Mouse (Mus musculus) neural tube, embryonic 11.5 days (tissue): ENCODE data around the gene Vav1. TPM values are rescaled to one million over a fixed set of nuclear protein-coding genes. Genes with fewer than 3 reads are reported as not detected.

Source experiments
- ATAC-seq: fragments of 200-750 bp; cut with Nextera tagmentation; 2 replicates; pipeline ENCODE4 v1.8.0; 2017; ENCODE audit warnings: moderate number of reproducible peaks, mild to moderate bottlenecking, moderate TSS enrichment, moderate library complexity; ENCODE audit not compliant: insufficient read depth, low FRiP score, low TSS enrichment
- DNase-seq: peaks from one replicate; pipeline ENCODE4 v3.0.0-alpha.2; 2015; ENCODE audit warnings: low spot score
- H3K27ac ChIP-seq: fragments of 300-500 bp; sonication (generic); 2 replicates; pipeline ENCODE4 v1.5.1; 2014; ENCODE audit warnings: low read depth, mild to moderate bottlenecking, low read length
- H3K27me3 ChIP-seq: fragments of 300-500 bp; sonication (generic); 2 replicates; pipeline ENCODE4 v1.6.1; 2014; ENCODE audit warnings: mild to moderate bottlenecking, low read length, mixed read lengths; ENCODE audit not compliant: control insufficient read depth, insufficient read depth
- H3K36me3 ChIP-seq: fragments of 300-500 bp; sonication (generic); 2 replicates; pipeline ENCODE4 v1.6.1; 2014; ENCODE audit warnings: mild to moderate bottlenecking, low read length, moderate library complexity, mixed read lengths; ENCODE audit not compliant: control insufficient read depth, insufficient read depth
- H3K4me1 ChIP-seq: fragments of 300-500 bp; sonication (generic); 2 replicates; pipeline ENCODE4 v1.6.1; 2014; ENCODE audit warnings: low read length, mixed read lengths; ENCODE audit not compliant: control insufficient read depth, insufficient read depth
- H3K4me2 ChIP-seq: fragments of 300-500 bp; sonication (generic); 2 replicates; pipeline ENCODE4 v1.6.1; 2014; ENCODE audit warnings: low read depth, mild to moderate bottlenecking, moderate library complexity
- H3K4me3 ChIP-seq: fragments of 300-500 bp; sonication (generic); 2 replicates; pipeline ENCODE4 v1.5.1; 2014; ENCODE audit warnings: low read depth, low read length
- H3K9ac ChIP-seq: fragments of 300-500 bp; sonication (generic); 2 replicates; pipeline ENCODE4 v1.6.1; 2014; ENCODE audit warnings: mild to moderate bottlenecking, low read length
- H3K9me3 ChIP-seq: fragments of 300-500 bp; sonication (generic); 2 replicates; pipeline ENCODE4 v1.6.1; 2016; ENCODE audit warnings: low read length; ENCODE audit not compliant: control insufficient read depth
- WGBS: fragments of 180-500 bp; shearing (Covaris S2); extraction: QIAGEN DNeasy Blood & Tissue Kit; methylation state at CpG from one replicate; pipeline ENCODE4 v1.1.7; 2014; 5-methylcytosine and 5-hydroxymethylcytosine counted together
- polyA plus RNA-seq: library from polyadenylated mRNA; unstranded; fragments of >200 nt; fragmentation: Nextera tagmentation; extraction: Ambion mirVana; gene quantifications from 2 replicates; pipeline ENCODE4 v1.2.1, GENCODE M21; 2014

The Vav1 gene
- polyA plus RNA-seq, 1 experiment from 2014 or later, result 1.9 TPM

DNA sequence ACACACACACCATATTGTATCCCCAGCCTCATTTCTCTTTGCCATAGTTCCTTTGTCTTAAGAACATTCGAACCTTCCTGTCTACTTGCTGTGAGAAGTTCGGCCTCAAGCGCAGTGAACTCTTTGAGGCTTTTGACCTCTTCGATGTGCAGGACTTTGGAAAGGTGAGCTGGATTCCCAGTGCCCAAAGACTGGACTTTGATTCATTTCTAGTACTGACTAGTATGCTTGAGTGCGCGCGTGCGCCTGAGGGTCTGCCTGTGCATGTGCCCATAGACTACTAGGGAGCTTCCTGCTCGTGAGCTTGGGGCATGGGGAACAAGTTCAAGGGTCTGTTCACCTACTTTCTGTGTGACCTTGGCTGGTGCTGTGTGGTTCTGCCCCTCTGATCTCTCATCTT lies 17.0 kb downstream of the Vav1 start:
- no peak overlapping the region for H3K4me2 ChIP-seq
- H3K27me3 ChIP-seq, result no peaks in the 10 kb centered on the region
- DNase-seq, result no peak
- WGBS, result 96% methylated on average over 9 of the region's 9 CpGs
- H3K36me3 ChIP-seq, result no peaks in the 10 kb centered on the region
- no peak overlapping the region for H3K9ac ChIP-seq
- H3K27ac ChIP-seq, result no peak overlapping the region
- H3K9me3 ChIP-seq, result no peaks in the 10 kb centered on the region
- ATAC-seq, result no peak
- H3K4me3 ChIP-seq, result no peak overlapping the region
- no peaks in the 10 kb centered on the region for H3K4me1 ChIP-seq

DNA sequence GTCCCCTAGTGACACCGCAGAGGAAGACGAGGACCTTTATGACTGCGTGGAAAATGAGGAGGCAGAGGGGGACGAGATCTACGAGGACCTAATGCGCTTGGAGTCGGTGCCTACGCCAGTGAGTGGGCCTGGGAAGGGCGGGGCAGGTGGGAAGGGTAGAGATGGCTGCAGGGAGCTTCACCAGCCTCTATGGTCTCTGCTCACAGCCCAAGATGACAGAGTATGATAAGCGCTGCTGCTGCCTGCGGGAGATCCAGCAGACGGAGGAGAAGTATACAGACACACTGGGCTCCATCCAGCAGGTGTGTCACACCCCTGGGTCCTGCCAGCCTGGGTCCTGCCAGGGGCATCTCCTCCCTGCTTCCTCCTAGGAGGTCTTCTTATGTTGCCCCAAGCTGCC lies 18.1 kb downstream of the Vav1 start:
- H3K27ac ChIP-seq, result no peak overlapping the region
- no peak overlapping the region for H3K9ac ChIP-seq
- H3K27me3 ChIP-seq, result no peaks in the 10 kb centered on the region
- 89% methylated on average over 12 of the region's 12 CpGs for WGBS
- H3K4me1 ChIP-seq, result no peaks in the 10 kb centered on the region
- no peaks in the 10 kb centered on the region for H3K9me3 ChIP-seq
- H3K4me2 ChIP-seq, result no peak overlapping the region
- ATAC-seq (no peak), DNase-seq (no peak)
- H3K36me3 ChIP-seq, result no peaks in the 10 kb centered on the region
- no peak overlapping the region for H3K4me3 ChIP-seq

DNA sequence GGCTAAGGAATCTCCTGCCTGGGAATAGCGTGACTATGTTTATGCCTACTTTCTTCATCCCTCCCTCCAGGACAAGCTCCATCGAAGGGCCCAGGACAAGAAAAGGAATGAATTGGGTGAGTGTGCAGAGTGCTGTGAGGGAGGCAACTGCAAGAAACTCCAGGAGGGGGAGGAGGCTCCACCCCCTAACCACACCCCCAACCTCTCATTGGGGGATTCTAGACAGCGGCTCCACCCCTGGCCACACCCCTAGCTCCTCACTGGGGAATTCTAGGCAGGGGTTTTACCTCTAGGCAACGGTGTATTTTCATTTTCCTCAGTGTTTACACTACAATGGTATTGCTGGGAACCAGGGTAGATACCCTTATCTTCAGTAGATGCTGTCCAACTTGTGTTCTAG lies 26.7 kb downstream of the Vav1 start:
- Histone ChIP-seq H3K4me2 (no peak overlapping the region), H3K27ac (no peak overlapping the region), H3K27me3 (no peaks in the 10 kb centered on the region), H3K9me3 (no peaks in the 10 kb centered on the region), H3K9ac (no peak overlapping the region), H3K36me3 (no peaks in the 10 kb centered on the region), H3K4me3 (no peak overlapping the region), H3K4me1 (no peaks in the 10 kb centered on the region)
- no peak for DNase-seq
- ATAC-seq, result no peak
- WGBS, result 68% methylated on average over 4 of the region's 4 CpGs

DNA sequence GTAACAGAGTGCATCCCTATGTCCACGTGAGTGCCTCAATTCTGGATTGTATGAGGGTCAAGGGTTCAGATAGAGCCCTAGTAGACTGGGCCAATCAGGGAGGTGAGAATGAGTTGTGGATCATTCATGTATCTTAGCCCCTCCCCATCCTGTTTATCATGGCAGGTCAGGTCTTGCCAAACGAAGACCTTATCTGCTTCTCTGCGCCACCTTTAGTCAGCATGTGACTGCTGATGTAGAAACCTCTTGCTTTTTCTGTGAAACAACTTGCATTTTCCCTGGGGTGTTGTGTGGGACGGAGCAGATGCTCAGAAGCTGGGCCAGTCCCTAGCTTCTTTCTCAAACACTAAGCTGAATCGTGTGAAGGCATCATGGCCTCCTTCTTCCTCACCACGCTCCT lies 28.2 kb downstream of the Vav1 start:
- ATAC-seq, result no peak
- 85% methylated on average over 6 of the region's 6 CpGs for WGBS
- no peaks in the 10 kb centered on the region for H3K36me3 ChIP-seq

DNA sequence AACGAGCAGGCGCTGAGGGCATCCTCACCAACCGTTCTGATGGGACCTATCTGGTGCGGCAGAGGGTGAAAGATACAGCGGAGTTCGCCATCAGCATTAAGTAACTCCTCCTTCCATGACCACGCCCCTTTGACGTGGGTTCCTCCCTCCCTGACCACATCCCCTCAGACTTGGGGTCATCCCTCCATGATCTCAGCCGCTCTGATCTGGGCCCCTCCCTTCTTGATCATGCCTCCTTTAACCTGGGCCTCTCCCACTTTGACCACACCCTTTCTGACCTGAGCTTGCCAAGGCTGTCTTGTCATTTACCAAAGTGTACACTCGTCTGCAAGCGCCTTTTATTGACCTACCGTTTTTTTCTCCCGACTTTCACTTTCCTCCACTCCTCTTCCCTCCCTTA lies 32.9 kb downstream of the Vav1 start:
- WGBS, result 35% methylated on average over 13 of the region's 13 CpGs
- no peak overlapping the region for H3K4me3 ChIP-seq
- no peak overlapping the region for H3K9ac ChIP-seq
- DNase-seq (no peak), ATAC-seq (no peak)
- no peak overlapping the region for H3K27ac ChIP-seq
- no peaks in the 10 kb centered on the region for H3K27me3 ChIP-seq
- H3K4me1 ChIP-seq, result no peaks in the 10 kb centered on the region
- no peaks in the 10 kb centered on the region for H3K9me3 ChIP-seq
- H3K36me3 ChIP-seq, result no peaks in the 10 kb centered on the region
- H3K4me2 ChIP-seq, result no peak overlapping the region

More for the DNA sequence above, 28.2 kb downstream of the Vav1 start:
- no peak overlapping the region for H3K4me2 ChIP-seq
- no peaks in the 10 kb centered on the region for H3K27me3 ChIP-seq
- no peaks in the 10 kb centered on the region for H3K4me1 ChIP-seq
- DNase-seq, result no peak
- H3K9ac ChIP-seq, result no peak overlapping the region
- no peak overlapping the region for H3K27ac ChIP-seq
- no peak overlapping the region for H3K4me3 ChIP-seq
- no peaks in the 10 kb centered on the region for H3K9me3 ChIP-seq

DNA sequence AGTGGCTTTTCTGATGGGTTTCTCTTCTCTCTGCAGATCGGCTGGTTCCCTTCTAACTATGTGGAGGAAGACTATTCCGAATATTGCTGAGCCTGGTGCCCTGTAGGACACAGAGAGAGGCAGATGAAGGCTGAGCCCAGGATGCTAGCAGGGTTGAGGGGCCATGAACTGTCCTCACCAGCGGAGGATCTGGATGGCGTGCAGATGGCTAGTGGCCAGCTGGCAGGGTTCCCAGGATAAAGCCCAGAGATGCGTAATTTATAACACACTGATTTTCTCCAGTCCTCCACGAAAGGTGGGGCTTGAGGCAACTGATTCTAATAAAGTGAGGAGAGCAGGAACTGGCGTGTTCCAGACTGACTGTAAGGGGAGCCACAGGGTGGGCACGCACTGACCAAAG lies 48.7 kb downstream of the Vav1 start:
- Histone ChIP-seq H3K27me3 (no peaks in the 10 kb centered on the region), H3K27ac (no peak overlapping the region), H3K9me3 (no peaks in the 10 kb centered on the region; the same call in 1 of the 2 replicates), H3K9ac (no peak overlapping the region), H3K4me1 (no peaks in the 10 kb centered on the region), H3K4me3 (no peak overlapping the region), H3K4me2 (no peak overlapping the region), H3K36me3 (no peaks in the 10 kb centered on the region)
- DNase-seq, result no peak
- ATAC-seq, result no peak
- WGBS, result 84% methylated on average over 8 of the region's 8 CpGs

DNA sequence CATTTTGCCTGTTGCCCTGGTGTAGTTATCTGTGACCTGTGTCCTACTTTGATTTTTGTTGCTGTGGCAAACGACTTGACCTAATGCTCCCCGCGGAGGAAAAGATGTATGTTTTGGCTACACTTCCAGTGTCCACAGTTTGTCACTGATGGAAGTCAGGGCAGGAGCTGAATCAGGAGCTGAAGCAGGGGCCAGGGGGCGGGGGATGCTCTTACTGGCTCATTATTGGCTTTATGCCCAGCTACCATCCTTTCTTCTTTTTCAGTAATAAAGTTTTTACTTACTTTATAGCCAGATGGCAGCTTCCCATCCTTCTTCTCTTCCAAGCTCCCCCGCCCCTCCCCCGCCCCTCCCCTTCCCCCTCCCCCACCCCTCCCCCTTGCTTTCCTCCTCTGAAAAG lies 50.0 kb downstream of the Vav1 start:
- ATAC-seq, result no peak
- H3K9me3 ChIP-seq, result no peaks in the 10 kb centered on the region; the same call in 1 of the 2 replicates
- no peaks in the 10 kb centered on the region for H3K4me1 ChIP-seq
- DNase-seq, result no peak
- no peak overlapping the region for H3K4me2 ChIP-seq
- H3K36me3 ChIP-seq, result no peaks in the 10 kb centered on the region
- no peak overlapping the region for H3K4me3 ChIP-seq
- H3K27ac ChIP-seq, result no peak overlapping the region
- WGBS, result 47% methylated on average over 6 of the region's 6 CpGs
- no peak overlapping the region for H3K9ac ChIP-seq
- no peaks in the 10 kb centered on the region for H3K27me3 ChIP-seq

DNA sequence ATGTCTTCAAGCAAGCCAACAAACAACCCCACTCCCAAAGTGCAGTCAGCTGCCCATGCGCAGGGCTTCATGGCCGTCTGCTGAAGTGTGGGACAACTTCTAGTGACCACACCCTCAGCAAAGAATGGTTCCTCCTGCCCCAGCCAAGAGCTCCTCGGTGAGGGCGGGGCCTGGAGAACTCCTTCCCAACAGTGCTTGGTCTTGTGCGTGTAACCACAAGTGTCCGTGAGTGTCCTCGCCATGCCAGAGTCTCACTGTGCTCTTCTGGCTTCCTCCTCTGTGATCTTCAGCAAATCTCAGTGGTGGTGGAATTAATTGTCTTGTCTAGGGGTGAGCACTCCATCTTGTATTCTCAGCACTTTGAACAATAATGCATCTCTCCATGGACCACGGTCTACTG lies 52.1 kb downstream of the Vav1 start:
- no peaks in the 10 kb centered on the region for H3K27me3 ChIP-seq
- H3K36me3 ChIP-seq, result no peaks in the 10 kb centered on the region
- no peak for ATAC-seq
- H3K4me2 ChIP-seq, result no peak overlapping the region
- no peak overlapping the region for H3K9ac ChIP-seq
- no peak for DNase-seq
- H3K4me1 ChIP-seq, result no peaks in the 10 kb centered on the region
- no peak overlapping the region for H3K27ac ChIP-seq
- H3K9me3 ChIP-seq, result no peaks in the 10 kb centered on the region; the same call in 1 of the 2 replicates
- no peak overlapping the region for H3K4me3 ChIP-seq
- WGBS, result 96% methylated on average over 8 of the region's 8 CpGs

DNA sequence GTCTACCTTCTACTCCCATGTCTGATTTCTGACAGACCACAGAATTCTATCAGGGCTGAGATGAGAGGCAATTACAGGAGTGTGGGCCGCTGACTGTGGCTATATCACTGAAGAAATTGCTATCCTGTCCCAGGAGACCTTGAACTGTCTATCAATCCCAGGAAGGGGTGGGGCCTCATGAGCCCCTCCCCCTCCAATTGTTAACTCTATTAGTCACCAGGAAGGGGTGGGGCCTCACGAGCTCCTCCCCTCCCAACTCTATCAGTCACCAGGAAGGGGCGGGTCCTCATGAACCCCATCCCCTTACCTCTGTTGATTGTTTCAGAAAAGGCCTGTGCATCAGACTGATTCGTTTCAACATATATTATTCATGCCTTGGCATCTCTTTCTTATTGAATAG lies 53.3 kb downstream of the Vav1 start:
- no peak overlapping the region for H3K9ac ChIP-seq
- H3K36me3 ChIP-seq, result no peaks in the 10 kb centered on the region
- H3K27ac ChIP-seq, result no peak overlapping the region
- no peaks in the 10 kb centered on the region; the same call in 1 of the 2 replicates for H3K9me3 ChIP-seq
- whole genome bisulfite sequencing, result 91% methylated on average over 4 of the region's 4 CpGs
- no peak overlapping the region for H3K4me3 ChIP-seq
- DNase-seq (no peak), ATAC-seq (no peak)
- no peaks in the 10 kb centered on the region for H3K27me3 ChIP-seq
- H3K4me2 ChIP-seq, result no peak overlapping the region
- no peaks in the 10 kb centered on the region for H3K4me1 ChIP-seq
